Mouse (Mus musculus) forebrain, embryonic 16.5 days (tissue): ENCODE measurements around the gene Bhlha15. TPM values are rescaled to one million over a fixed set of nuclear protein-coding genes. Genes with fewer than 3 reads are reported as not detected.

Source experiments
- ATAC-seq: fragments of 200-750 bp; cut with Nextera tagmentation; 2 replicates; pipeline ENCODE4 v1.8.0; 2017; ENCODE audit warnings: mild to moderate bottlenecking, moderate library complexity
- H3K27ac ChIP-seq: fragments of 300-500 bp; sonication (generic); 2 replicates; pipeline ENCODE4 v1.5.1; 2014; ENCODE audit warnings: low read length, control low read depth
- H3K27me3 ChIP-seq: fragments of 300-500 bp; sonication (generic); replicated peaks from 2 replicates; pipeline ENCODE4 v1.6.1; 2014; ENCODE audit warnings: low read length; ENCODE audit not compliant: control insufficient read depth, insufficient read depth
- H3K36me3 ChIP-seq: fragments of 300-500 bp; sonication (generic); 2 replicates; pipeline ENCODE4 v1.6.1; 2014; ENCODE audit not compliant: control insufficient read depth, insufficient read depth
- H3K4me1 ChIP-seq: fragments of 300-500 bp; sonication (generic); replicated peaks from 2 replicates; pipeline ENCODE4 v1.6.1; 2014; ENCODE audit warnings: low read length; ENCODE audit not compliant: control insufficient read depth, insufficient read depth
- H3K4me2 ChIP-seq: fragments of 300-500 bp; sonication (generic); 2 replicates; pipeline ENCODE4 v1.6.1; 2014; ENCODE audit warnings: mild to moderate bottlenecking, low read length, control low read depth
- H3K4me3 ChIP-seq: fragments of 300-500 bp; sonication (generic); replicated peaks from 2 replicates; pipeline ENCODE4 v1.5.1; 2014; ENCODE audit warnings: mild to moderate bottlenecking, low read length, control low read depth
- H3K9ac ChIP-seq: fragments of 300-500 bp; sonication (generic); replicated peaks from 2 replicates; pipeline ENCODE4 v1.6.1; 2014; ENCODE audit warnings: low read depth, low read length, control low read depth
- H3K9me3 ChIP-seq: fragments of 300-500 bp; sonication (generic); 2 replicates; pipeline ENCODE4 v1.6.1; 2016; ENCODE audit warnings: low read length; ENCODE audit not compliant: control insufficient read depth
- WGBS: fragments of 180-500 bp; shearing (Covaris S2); extraction: QIAGEN DNeasy Blood & Tissue Kit; methylation state at CpG from one replicate; pipeline ENCODE4 v1.1.7; 2014; 5-methylcytosine and 5-hydroxymethylcytosine counted together
- polyA plus RNA-seq: library from polyadenylated mRNA; unstranded; fragments of >200 nt; fragmentation: Nextera tagmentation; extraction: Ambion mirVana; gene quantifications from 2 replicates; pipeline ENCODE4 v1.2.1, GENCODE M21; 2015

The Bhlha15 gene
- polyA plus RNA-seq, 1 experiment from 2014 or later: 0.05 TPM

DNA sequence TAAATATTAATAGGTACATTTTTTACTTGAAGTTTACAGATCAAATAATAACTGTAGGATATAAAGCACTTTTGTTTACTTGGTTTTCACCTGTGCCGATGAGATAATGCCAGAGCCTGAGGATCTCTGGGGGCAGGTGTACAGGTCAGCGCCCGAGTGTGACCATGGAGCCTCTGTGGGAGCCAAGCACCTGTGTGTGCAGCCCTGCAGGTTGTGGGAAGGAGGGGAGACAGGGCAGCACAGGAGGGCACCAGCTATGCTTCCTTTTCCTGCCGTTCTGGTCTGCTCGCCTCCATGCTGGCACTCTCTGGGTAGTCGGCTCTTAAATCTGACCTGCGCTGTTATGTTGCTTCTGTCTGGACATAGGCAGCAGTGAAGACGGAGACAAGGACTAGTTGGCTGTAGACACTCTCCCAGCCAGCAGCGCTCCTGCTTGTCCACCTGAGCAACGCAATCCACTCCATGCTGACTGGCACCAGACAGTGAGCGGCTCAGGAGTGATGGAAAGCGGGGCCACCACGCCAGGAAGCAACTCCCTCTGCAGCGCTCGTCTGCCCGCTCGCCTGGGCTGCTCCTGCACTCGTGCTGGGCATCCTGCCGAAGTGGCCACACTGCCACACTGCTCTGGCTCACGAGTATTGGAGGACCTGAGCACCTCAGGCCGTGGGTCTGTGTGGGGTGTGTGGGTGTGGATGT is 5.6 kb upstream of the Bhlha15 start:
- H3K4me2 ChIP-seq: no peak overlapping the region
- no peaks in the 10 kb centered on the region for H3K27me3 ChIP-seq
- H3K4me3 ChIP-seq: no peak overlapping the region
- no peak for ATAC-seq
- no peak overlapping the region for H3K9ac ChIP-seq
- WGBS: 92% methylated on average over 21 of the region's 21 CpGs
- H3K36me3 ChIP-seq: peaks cover 7% of the 10 kb centered on the region; the same call in 1 of the 2 replicates
- no peak overlapping the region for H3K27ac ChIP-seq
- H3K4me1 ChIP-seq: no peaks in the 10 kb centered on the region
- H3K9me3 ChIP-seq: no peaks in the 10 kb centered on the region

- peaks cover 5% of the 10 kb centered on the region for H3K4me1 ChIP-seq
- H3K27me3 ChIP-seq: no peaks in the 10 kb centered on the region
- H3K4me2 ChIP-seq: no peak overlapping the region
- peaks cover 7% of the 10 kb centered on the region; the same call in 1 of the 2 replicates for H3K36me3 ChIP-seq
- no peaks in the 10 kb centered on the region for H3K9me3 ChIP-seq
- no peak overlapping the region for H3K27ac ChIP-seq
- no peak for ATAC-seq
- H3K9ac ChIP-seq: no peak overlapping the region
- no peak overlapping the region for H3K4me3 ChIP-seq
- 88% methylated on average over 6 of the region's 6 CpGs for WGBS
Measured at GRCm38 (mm10) chr5:144188422-144188821, 1.7 kb upstream of the Bhlha15 start.

DNA sequence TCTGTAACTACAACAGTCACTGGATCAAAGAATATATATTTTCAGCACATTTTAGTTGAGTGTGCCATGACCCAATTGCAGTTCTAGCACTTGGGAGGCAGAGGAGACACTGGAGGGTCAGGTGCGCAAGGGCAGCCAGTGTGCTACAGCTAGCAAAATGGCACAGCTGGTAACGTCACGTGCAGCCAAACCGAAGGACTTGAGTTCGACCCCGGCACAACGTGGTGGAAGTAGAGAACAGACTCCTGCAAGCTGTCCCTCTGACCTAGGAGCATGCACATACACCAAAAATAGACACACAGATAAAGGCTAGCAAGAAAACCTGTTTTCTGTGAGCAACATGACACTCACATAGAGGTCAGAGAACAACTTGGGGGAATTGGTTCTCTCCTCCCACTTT is 759 bp upstream of the Bhlha15 start:
- Histone ChIP-seq H3K27ac (no peak overlapping the region), H3K4me3 (no peak overlapping the region), H3K27me3 (no peaks in the 10 kb centered on the region), H3K4me1 (peaks cover 5% of the 10 kb centered on the region), H3K9me3 (no peaks in the 10 kb centered on the region), H3K36me3 (peaks cover 7% of the 10 kb centered on the region; the same call in 1 of the 2 replicates), H3K4me2 (no peak overlapping the region), H3K9ac (no peak overlapping the region)
- ATAC-seq: no peak
- 72% methylated on average over 7 of the region's 7 CpGs for WGBS

DNA sequence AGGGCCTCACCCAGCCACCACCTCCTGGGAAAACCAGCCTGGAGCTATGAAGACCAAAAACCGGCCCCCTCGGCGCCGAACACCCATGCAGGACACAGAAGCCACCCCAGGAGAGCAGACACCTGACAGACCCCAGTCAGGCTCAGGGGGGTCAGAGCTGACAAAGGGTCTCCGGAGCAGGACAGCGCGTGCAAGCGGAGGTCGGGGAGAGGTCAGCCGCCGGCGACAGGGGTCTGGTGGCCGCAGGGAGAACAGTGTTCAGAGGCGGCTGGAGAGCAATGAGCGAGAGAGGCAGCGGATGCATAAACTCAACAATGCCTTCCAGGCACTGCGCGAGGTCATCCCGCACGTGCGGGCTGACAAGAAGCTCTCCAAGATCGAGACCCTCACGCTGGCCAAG is 940 bp downstream of the Bhlha15 start:
- WGBS: 48% methylated on average over 23 of the region's 23 CpGs
- H3K4me2 ChIP-seq: no peak overlapping the region
- H3K4me3 ChIP-seq: no peak overlapping the region
- no peaks in the 10 kb centered on the region for H3K36me3 ChIP-seq
- no peaks in the 10 kb centered on the region for H3K27me3 ChIP-seq
- H3K9me3 ChIP-seq: no peaks in the 10 kb centered on the region
- H3K27ac ChIP-seq: no peak overlapping the region
- no peak for ATAC-seq
- H3K9ac ChIP-seq: no peak overlapping the region
- peaks cover 5% of the 10 kb centered on the region for H3K4me1 ChIP-seq

GRCm38 (mm10) chr5:144192673-144193072 is 2.6 kb downstream of the Bhlha15 start:
- Histone ChIP-seq H3K36me3 (0 out of 2 replicates have a peak, but pooled peaks cover 2% of the 10 kb centered on the region), H3K4me1 (peaks cover 5% of the 10 kb centered on the region), H3K9me3 (no peaks in the 10 kb centered on the region), H3K4me2 (no peak overlapping the region), H3K9ac (no peak overlapping the region), H3K27ac (no peak overlapping the region), H3K4me3 (no peak overlapping the region), H3K27me3 (no peaks in the 10 kb centered on the region)
- WGBS: 80% methylated on average over 6 of the region's 6 CpGs
- no peak for ATAC-seq

- H3K27me3 ChIP-seq: no peaks in the 10 kb centered on the region
- no peak overlapping the region for H3K4me2 ChIP-seq
- H3K9me3 ChIP-seq: no peaks in the 10 kb centered on the region
- H3K4me1 ChIP-seq: peaks cover 5% of the 10 kb centered on the region
- 86% methylated on average over 7 of the region's 7 CpGs for WGBS
- no peak overlapping the region for H3K27ac ChIP-seq
- no peak overlapping the region for H3K4me3 ChIP-seq
- no peak overlapping the region for H3K9ac ChIP-seq
- 0 out of 2 replicates have a peak, but pooled peaks cover 4% of the 10 kb centered on the region for H3K36me3 ChIP-seq
- ATAC-seq: no peak
Measured at GRCm38 (mm10) chr5:144194416-144194815, 4.3 kb downstream of the Bhlha15 start.

- no peak overlapping the region for H3K27ac ChIP-seq
- H3K4me3 ChIP-seq: no peak overlapping the region
- H3K4me2 ChIP-seq: no peak overlapping the region
- no peaks in the 10 kb centered on the region for H3K27me3 ChIP-seq
- no peak for ATAC-seq
- H3K9me3 ChIP-seq: no peaks in the 10 kb centered on the region
- no peaks in the 10 kb centered on the region for H3K4me1 ChIP-seq
- no peak overlapping the region for H3K9ac ChIP-seq
- 88% methylated on average over 8 of the region's 8 CpGs for WGBS
- 0 out of 2 replicates have a peak, but pooled peaks cover 4% of the 10 kb centered on the region for H3K36me3 ChIP-seq
Measured at GRCm38 (mm10) chr5:144195567-144195966, 5.5 kb downstream of the Bhlha15 start.

- no peak overlapping the region for H3K4me3 ChIP-seq
- no peaks in the 10 kb centered on the region for H3K4me1 ChIP-seq
- no peaks in the 10 kb centered on the region for H3K27me3 ChIP-seq
- H3K9me3 ChIP-seq: peaks cover 5% of the 10 kb centered on the region; the same call in 1 of the 2 replicates
- H3K9ac ChIP-seq: no peak overlapping the region
- H3K4me2 ChIP-seq: no peak overlapping the region
- WGBS: 69% methylated on average over 11 of the region's 11 CpGs
- no peak overlapping the region for H3K27ac ChIP-seq
- ATAC-seq: no peak
- peaks cover 24% of the 10 kb centered on the region for H3K36me3 ChIP-seq
Measured at GRCm38 (mm10) chr5:144200616-144201015, 10.5 kb downstream of the Bhlha15 start.

GRCm38 (mm10) chr5:144202430-144202829 is 12.3 kb downstream of the Bhlha15 start:
- H3K4me3 ChIP-seq: no peak overlapping the region
- H3K36me3 ChIP-seq: peaks cover 25% of the 10 kb centered on the region
- H3K27me3 ChIP-seq: no peaks in the 10 kb centered on the region
- WGBS: 97% methylated on average over 6 of the region's 6 CpGs
- H3K27ac ChIP-seq: no peak overlapping the region
- H3K9ac ChIP-seq: no peak overlapping the region
- no peak for ATAC-seq
- no peak overlapping the region for H3K4me2 ChIP-seq
- H3K9me3 ChIP-seq: peaks cover 5% of the 10 kb centered on the region; the same call in 1 of the 2 replicates
- no peaks in the 10 kb centered on the region for H3K4me1 ChIP-seq
